Mouse (Mus musculus) neural tube, embryonic 15.5 days (tissue): ENCODE data around the gene Cyp26a1. TPM values are rescaled to one million over a fixed set of nuclear protein-coding genes. Genes with fewer than 3 reads are reported as not detected.

Experiments
- ATAC-seq: fragments of 200-750 bp; cut with Nextera tagmentation; 2 replicates; pipeline ENCODE4 v1.8.0; 2017; ENCODE audit warnings: mild to moderate bottlenecking, moderate TSS enrichment, moderate library complexity; ENCODE audit not compliant: low FRiP score
- H3K27ac ChIP-seq: fragments of 300-500 bp; sonication (generic); replicated peaks from 2 replicates; pipeline ENCODE4 v1.5.1; 2015; ENCODE audit warnings: mild to moderate bottlenecking, inconsistent platforms
- H3K27me3 ChIP-seq: fragments of 300-500 bp; sonication (generic); replicated peaks from 2 replicates; pipeline ENCODE4 v1.6.1; 2015; ENCODE audit warnings: inconsistent platforms
- H3K36me3 ChIP-seq: fragments of 300-500 bp; sonication (generic); 2 replicates; pipeline ENCODE4 v1.6.1; 2015; ENCODE audit warnings: inconsistent platforms
- H3K4me1 ChIP-seq: fragments of 300-500 bp; sonication (generic); 2 replicates; pipeline ENCODE4 v1.6.1; 2015; ENCODE audit warnings: inconsistent platforms
- H3K4me2 ChIP-seq: fragments of 300-500 bp; sonication (generic); 2 replicates; pipeline ENCODE4 v1.6.1; 2015; ENCODE audit warnings: inconsistent platforms, mild to moderate bottlenecking, moderate library complexity
- H3K4me3 ChIP-seq: fragments of 300-500 bp; sonication (generic); replicated peaks from 2 replicates; pipeline ENCODE4 v1.5.1; 2015; ENCODE audit warnings: mild to moderate bottlenecking, inconsistent platforms
- H3K9ac ChIP-seq: fragments of 300-500 bp; sonication (generic); replicated peaks from 2 replicates; pipeline ENCODE4 v1.6.1; 2015; ENCODE audit warnings: mild to moderate bottlenecking, inconsistent platforms
- H3K9me3 ChIP-seq: fragments of 300-500 bp; sonication (generic); replicated peaks from 2 replicates; pipeline ENCODE4 v1.6.1; 2016; ENCODE audit warnings: inconsistent platforms
- WGBS: fragments of 180-500 bp; shearing (Covaris S2); methylation state at CpG from one replicate; pipeline ENCODE4 v1.1.7; 2015; ENCODE audit warnings: mixed read lengths; 5-methylcytosine and 5-hydroxymethylcytosine counted together
- polyA plus RNA-seq: library from polyadenylated mRNA; unstranded; fragments of >200 nt; fragmentation: Nextera tagmentation; extraction: Ambion mirVana; gene quantifications from 2 replicates; pipeline ENCODE4 v1.2.1, GENCODE M21; 2015

Cyp26a1 gene
- polyA plus RNA-seq, 1 experiment from 2014 or later: 1.3 TPM

DNA sequence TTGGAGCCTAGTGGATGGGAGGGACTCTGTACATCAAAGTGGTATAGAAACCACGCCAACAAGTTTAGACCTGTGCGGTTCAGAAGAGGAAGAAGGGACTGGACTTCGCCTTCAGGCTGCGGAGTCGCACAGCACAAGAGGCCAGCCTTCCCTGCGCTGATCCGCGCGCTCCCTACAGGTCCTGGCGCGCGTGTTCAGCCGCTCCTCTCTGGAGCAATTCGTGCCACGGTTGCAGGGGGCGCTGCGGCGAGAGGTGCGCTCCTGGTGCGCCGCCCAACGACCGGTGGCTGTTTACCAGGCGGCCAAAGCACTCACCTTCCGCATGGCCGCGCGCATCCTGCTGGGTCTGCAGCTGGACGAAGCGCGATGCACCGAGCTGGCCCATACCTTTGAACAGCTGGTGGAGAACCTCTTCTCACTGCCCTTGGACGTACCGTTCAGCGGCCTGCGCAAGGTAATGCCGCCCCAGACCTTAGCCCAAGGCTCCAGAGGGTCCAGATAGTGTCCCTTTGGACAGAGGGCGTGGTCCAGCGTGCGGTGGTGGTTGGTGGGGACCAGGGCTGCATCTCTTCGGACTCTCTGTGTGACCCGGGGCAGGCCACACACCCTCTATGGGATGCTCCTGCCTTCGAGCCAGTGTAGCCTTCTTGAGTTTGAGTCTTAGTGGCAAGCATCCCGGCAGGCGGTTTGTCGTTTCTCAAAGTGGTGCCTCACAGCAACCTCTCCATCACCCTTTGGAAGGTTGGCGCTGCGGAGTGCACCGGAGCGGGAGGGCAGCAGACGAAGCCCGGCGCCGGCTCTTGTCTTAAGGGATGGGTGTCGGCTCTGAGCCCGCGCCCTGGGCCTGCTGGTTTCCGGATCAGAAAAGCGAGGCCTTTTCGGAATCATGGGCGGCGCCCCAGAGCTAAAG, 10.4 kb upstream of the Cyp26a1 start:
- H3K36me3 ChIP-seq: no peaks in the 10 kb centered on the region
- H3K27me3 ChIP-seq: peaks cover 98% of the 10 kb centered on the region
- ATAC-seq: 0 out of 2 replicates have a peak, but pooled peaks have one; percentile 21
- no peak overlapping the region for H3K4me3 ChIP-seq
- H3K9ac ChIP-seq: no peak overlapping the region
- H3K9me3 ChIP-seq: no peaks in the 10 kb centered on the region
- H3K27ac ChIP-seq: no peak overlapping the region
- WGBS: 5% methylated on average over 62 of the region's 62 CpGs
- peaks cover 18% of the 10 kb centered on the region for H3K4me1 ChIP-seq
- no peak overlapping the region for H3K4me2 ChIP-seq

GRCm38 (mm10) chr19:37689478-37689877, 8.1 kb upstream of the Cyp26a1 start:
- Histone ChIP-seq H3K4me2 (no peak overlapping the region), H3K4me3 (no peak overlapping the region), H3K27me3 (peaks cover 100% of the 10 kb centered on the region), H3K36me3 (no peaks in the 10 kb centered on the region), H3K9ac (no peak overlapping the region), H3K27ac (no peak overlapping the region), H3K9me3 (no peaks in the 10 kb centered on the region), H3K4me1 (peaks cover 28% of the 10 kb centered on the region)
- 26% methylated on average over 5 of the region's 5 CpGs for WGBS
- no peak for ATAC-seq

DNA sequence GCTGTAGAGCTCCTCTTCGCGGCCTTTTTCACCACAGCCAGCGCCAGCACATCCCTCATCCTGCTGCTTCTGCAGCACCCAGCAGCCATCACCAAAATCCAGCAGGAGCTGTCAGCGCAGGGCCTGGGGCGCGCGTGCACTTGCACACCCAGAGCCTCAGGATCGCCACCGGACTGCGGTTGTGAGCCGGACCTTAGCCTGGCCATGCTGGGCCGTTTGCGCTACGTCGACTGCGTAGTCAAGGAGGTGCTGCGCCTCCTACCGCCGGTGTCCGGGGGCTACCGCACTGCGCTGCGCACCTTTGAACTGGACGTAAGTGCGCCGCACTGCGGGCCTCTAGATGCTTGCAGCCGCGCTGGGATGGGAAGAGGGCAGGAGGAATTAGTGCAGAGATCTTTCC, 6.9 kb upstream of the Cyp26a1 start:
- 0 out of 2 replicates have a peak overlapping the region, but pooled peaks have one; percentile 14 for H3K4me3 ChIP-seq
- no peak overlapping the region for H3K9ac ChIP-seq
- no peaks in the 10 kb centered on the region for H3K9me3 ChIP-seq
- H3K4me2 ChIP-seq: peak overlapping the region; percentile 42
- 3% methylated on average over 29 of the region's 29 CpGs for WGBS
- no peak overlapping the region for H3K27ac ChIP-seq
- ATAC-seq: no peak
- no peaks in the 10 kb centered on the region for H3K36me3 ChIP-seq
- peaks cover 24% of the 10 kb centered on the region for H3K4me1 ChIP-seq
- H3K27me3 ChIP-seq: peaks cover 100% of the 10 kb centered on the region

- 0% methylated on average over 40 of the region's 40 CpGs for WGBS
- H3K27me3 ChIP-seq: peaks cover 100% of the 10 kb centered on the region
- ATAC-seq: peak; percentile 68
- peak overlapping the region; percentile 73 for H3K4me2 ChIP-seq
- peaks cover 37% of the 10 kb centered on the region for H3K4me1 ChIP-seq
- peak overlapping the region; percentile 38 for H3K4me3 ChIP-seq
- H3K9ac ChIP-seq: peak overlapping the region; percentile 32; the same call in 1 of the 2 replicates
- H3K27ac ChIP-seq: no peak overlapping the region
- no peaks in the 10 kb centered on the region for H3K36me3 ChIP-seq
- no peaks in the 10 kb centered on the region for H3K9me3 ChIP-seq
Observed at GRCm38 (mm10) chr19:37692879-37693278, 4.7 kb upstream of the Cyp26a1 start.

- H3K27me3 ChIP-seq: peaks cover 100% of the 10 kb centered on the region
- no peak overlapping the region for H3K27ac ChIP-seq
- 27% methylated on average over 13 of the region's 13 CpGs for WGBS
- H3K4me1 ChIP-seq: peaks cover 51% of the 10 kb centered on the region
- no peak for ATAC-seq
- H3K36me3 ChIP-seq: no peaks in the 10 kb centered on the region
- H3K9ac ChIP-seq: no peak overlapping the region
- H3K9me3 ChIP-seq: no peaks in the 10 kb centered on the region
- no peak overlapping the region for H3K4me3 ChIP-seq
- H3K4me2 ChIP-seq: no peak overlapping the region
Observed at GRCm38 (mm10) chr19:37695146-37695545, 2.5 kb upstream of the Cyp26a1 start.

- Histone ChIP-seq H3K4me2 (peak overlapping the region; percentile 39), H3K27ac (no peak overlapping the region), H3K36me3 (no peaks in the 10 kb centered on the region), H3K9ac (no peak overlapping the region), H3K9me3 (no peaks in the 10 kb centered on the region), H3K4me1 (peaks cover 47% of the 10 kb centered on the region), H3K27me3 (peaks cover 100% of the 10 kb centered on the region), H3K4me3 (0 out of 2 replicates have a peak overlapping the region, but pooled peaks have one; percentile 8)
- no peak for ATAC-seq
- 1% methylated on average over 42 of the region's 42 CpGs for WGBS
Observed at GRCm38 (mm10) chr19:37695762-37696602, 1.6 kb upstream of the Cyp26a1 start.

DNA sequence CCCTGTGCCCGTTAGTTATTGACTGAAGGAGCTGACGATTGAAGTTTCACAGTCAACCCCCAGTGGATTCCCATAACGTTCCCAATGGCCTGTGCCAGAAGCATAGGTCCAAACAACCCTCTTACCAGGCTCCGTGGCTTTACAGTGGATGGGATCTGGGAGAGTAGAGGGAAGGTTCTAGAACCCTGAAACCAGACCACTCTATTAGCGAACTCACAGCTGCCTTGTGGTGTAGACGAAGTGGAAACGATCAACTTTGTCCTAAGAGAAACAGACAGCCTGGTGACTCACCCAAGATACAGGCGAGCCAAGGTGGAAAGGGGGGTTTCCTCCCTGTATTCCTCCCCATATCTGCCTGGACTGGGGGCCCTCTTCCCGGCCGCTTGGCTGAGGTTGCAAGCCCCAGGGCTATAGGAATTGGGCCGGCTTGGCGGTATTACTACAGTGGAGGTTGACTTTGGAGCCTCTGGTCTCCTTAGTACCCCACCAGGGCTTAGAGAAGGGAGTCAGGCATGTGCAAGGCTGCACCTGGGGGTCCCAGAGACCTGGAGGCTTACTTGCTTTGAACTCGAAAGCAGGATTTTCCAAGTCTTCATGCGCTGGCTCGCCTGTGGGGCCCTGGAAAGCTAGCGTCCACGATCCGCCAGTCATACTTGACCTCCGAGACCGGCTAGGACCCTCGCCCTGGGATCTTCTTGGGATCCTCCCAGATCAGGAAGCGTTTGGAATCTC, 829 bp upstream of the Cyp26a1 start:
- WGBS: 3% methylated on average over 22 of the region's 22 CpGs
- no peak for ATAC-seq
- Histone ChIP-seq H3K4me1 (peaks cover 47% of the 10 kb centered on the region), H3K4me2 (peak overlapping the region; percentile 69), H3K4me3 (peak overlapping the region; percentile 35), H3K27me3 (peaks cover 95% of the 10 kb centered on the region), H3K36me3 (no peaks in the 10 kb centered on the region), H3K27ac (no peak overlapping the region), H3K9ac (no peak overlapping the region), H3K9me3 (no peaks in the 10 kb centered on the region)

GRCm38 (mm10) chr19:37697335-37697636, 312 bp upstream of the Cyp26a1 start:
- no peak for ATAC-seq
- H3K27me3 ChIP-seq: peaks cover 95% of the 10 kb centered on the region
- H3K9me3 ChIP-seq: no peaks in the 10 kb centered on the region
- H3K27ac ChIP-seq: no peak overlapping the region
- H3K4me2 ChIP-seq: peak overlapping the region; percentile 69
- no peaks in the 10 kb centered on the region for H3K36me3 ChIP-seq
- WGBS: 1% methylated on average over 18 of the region's 18 CpGs
- peaks cover 47% of the 10 kb centered on the region for H3K4me1 ChIP-seq
- peak overlapping the region; percentile 35 for H3K4me3 ChIP-seq
- H3K9ac ChIP-seq: no peak overlapping the region

- Histone ChIP-seq H3K27ac (no peak overlapping the region), H3K4me3 (peak overlapping the region; percentile 35), H3K4me1 (peaks cover 37% of the 10 kb centered on the region), H3K4me2 (peak overlapping the region; percentile 69), H3K9ac (peak overlapping the region; percentile 14; the same call in 1 of the 2 replicates), H3K9me3 (no peaks in the 10 kb centered on the region), H3K36me3 (no peaks in the 10 kb centered on the region), H3K27me3 (peaks cover 95% of the 10 kb centered on the region)
- peak; percentile 56; the same call in 1 of the 2 replicates for ATAC-seq
- WGBS: 1% methylated on average over 63 of the region's 63 CpGs
Observed at GRCm38 (mm10) chr19:37698273-37699160, 919 bp downstream of the Cyp26a1 start.

DNA sequence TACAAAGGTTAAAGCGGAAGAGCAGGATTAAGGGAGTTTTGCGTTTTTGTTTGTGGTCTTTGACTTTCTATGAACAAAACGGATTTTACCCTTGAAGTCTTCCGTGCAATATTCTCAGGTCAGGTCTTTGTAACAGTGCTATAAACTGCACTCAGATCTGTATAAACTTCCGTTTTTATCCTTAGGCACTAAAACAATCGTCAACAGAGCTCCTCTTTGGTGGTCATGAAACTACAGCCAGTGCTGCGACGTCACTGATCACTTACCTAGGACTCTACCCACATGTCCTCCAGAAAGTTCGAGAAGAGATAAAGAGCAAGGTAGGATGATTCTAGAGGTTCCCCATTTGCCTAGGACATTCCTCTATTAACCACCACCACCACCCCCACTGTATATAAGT, 2.1 kb downstream of the Cyp26a1 start:
- WGBS: 20% methylated on average over 9 of the region's 9 CpGs
- no peak overlapping the region for H3K4me3 ChIP-seq
- peaks cover 37% of the 10 kb centered on the region for H3K4me1 ChIP-seq
- H3K36me3 ChIP-seq: no peaks in the 10 kb centered on the region
- H3K27me3 ChIP-seq: peaks cover 91% of the 10 kb centered on the region
- no peaks in the 10 kb centered on the region for H3K9me3 ChIP-seq
- H3K27ac ChIP-seq: no peak overlapping the region
- no peak overlapping the region for H3K4me2 ChIP-seq
- no peak overlapping the region for H3K9ac ChIP-seq
- ATAC-seq: no peak
